Mouse (Mus musculus) hindbrain, embryonic 10.5 days (tissue): ENCODE data around the gene Scn3b. TPM values are rescaled to one million over a fixed set of nuclear protein-coding genes. Genes with fewer than 3 reads are reported as not detected.

ENCODE experiments used
- DNase-seq: peaks from one replicate; pipeline ENCODE4 v3.0.0-alpha.2; 2017; ENCODE audit warnings: low spot score
- H3K27ac ChIP-seq: fragments of 300-500 bp; sonication (generic); 2 replicates; pipeline ENCODE4 v1.5.1; 2016; ENCODE audit warnings: mild to moderate bottlenecking, moderate library complexity
- H3K27me3 ChIP-seq: fragments of 300-500 bp; sonication (generic); 2 replicates; pipeline ENCODE4 v1.6.1; 2016; ENCODE audit warnings: mild to moderate bottlenecking; ENCODE audit not compliant: poor library complexity, insufficient read depth, severe bottlenecking
- H3K36me3 ChIP-seq: fragments of 300-500 bp; sonication (generic); 2 replicates; pipeline ENCODE4 v1.6.1; 2016; ENCODE audit warnings: mild to moderate bottlenecking, moderate library complexity
- H3K4me1 ChIP-seq: fragments of 300-500 bp; sonication (generic); replicated peaks from 2 replicates; pipeline ENCODE4 v1.6.1; 2016; ENCODE audit warnings: mild to moderate bottlenecking
- H3K4me3 ChIP-seq: fragments of 300-500 bp; sonication (generic); 2 replicates; pipeline ENCODE4 v1.5.1; 2016; ENCODE audit warnings: mild to moderate bottlenecking, moderate library complexity
- H3K9me3 ChIP-seq: fragments of 300-500 bp; sonication (generic); 2 replicates; pipeline ENCODE4 v1.6.1; 2016; ENCODE audit warnings: mild to moderate bottlenecking, moderate library complexity
- WGBS: fragments of 180-500 bp; shearing (Covaris S2); methylation state at CpG from one replicate; pipeline ENCODE4 v1.1.7; 2016; 5-methylcytosine and 5-hydroxymethylcytosine counted together
- polyA plus RNA-seq: library from polyadenylated mRNA; unstranded; fragments of >200 nt; fragmentation: Nextera tagmentation; extraction: Ambion mirVana; gene quantifications from 2 replicates; pipeline ENCODE4 v1.2.1, GENCODE M21; 2016

Scn3b gene
- polyA plus RNA-seq, 1 experiment from 2014 or later: 12.8 TPM

DNA sequence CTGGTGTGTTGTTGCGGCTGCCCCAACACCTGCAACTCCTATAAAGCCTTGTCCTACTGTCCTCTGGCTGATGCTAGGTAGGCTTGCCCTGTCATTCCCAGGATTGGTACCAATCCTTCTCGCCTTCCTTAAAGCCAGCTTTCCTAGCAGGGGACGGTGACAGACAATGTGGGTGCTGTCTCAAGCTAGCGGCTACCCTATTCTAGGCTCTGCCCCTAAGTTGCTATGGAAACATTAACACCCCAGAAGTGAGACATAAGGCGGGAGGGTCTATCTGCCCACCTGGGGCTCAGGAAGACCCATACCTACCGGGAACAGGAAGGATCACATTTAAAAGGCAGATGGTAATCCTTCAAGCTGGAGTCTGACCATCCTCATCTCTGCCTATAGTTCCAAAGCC lies 54.8 kb downstream of the Scn3b start:
- H3K27ac ChIP-seq: no peak overlapping the region
- no peaks in the 10 kb centered on the region for H3K9me3 ChIP-seq
- no peaks in the 10 kb centered on the region for H3K36me3 ChIP-seq
- DNase-seq: no peak
- no peak overlapping the region for H3K4me3 ChIP-seq
- peaks cover 33% of the 10 kb centered on the region for H3K4me1 ChIP-seq
- WGBS: 77% methylated on average over 6 of the region's 6 CpGs
- H3K27me3 ChIP-seq: no peaks in the 10 kb centered on the region

DNA sequence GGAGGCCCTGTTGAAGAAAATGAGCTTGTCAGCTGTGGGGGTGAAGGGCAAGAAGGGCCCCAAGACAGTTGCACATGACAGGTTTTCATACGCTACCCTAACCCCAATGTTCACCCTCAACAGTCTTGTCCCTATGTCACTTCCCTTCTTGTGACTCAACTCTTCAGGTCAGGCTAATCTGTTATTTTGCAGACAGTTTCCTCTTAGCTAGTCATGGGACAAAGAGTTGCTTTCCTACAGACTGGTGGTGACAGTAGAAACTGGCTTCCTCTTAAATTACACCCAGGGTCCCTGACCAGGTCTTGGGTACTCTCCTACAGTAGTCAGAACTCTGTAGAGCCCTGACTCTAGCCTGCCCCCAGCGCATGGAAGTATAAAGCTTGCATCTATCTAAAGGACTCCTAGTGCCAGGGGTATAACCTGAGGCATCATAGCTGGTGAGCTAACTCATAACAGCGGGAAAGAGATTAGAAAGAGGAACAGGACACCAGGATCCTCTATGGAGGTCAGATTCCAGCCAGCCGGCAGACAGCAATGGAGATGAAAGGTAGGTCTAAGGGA lies 55.3 kb downstream of the Scn3b start:
- Histone ChIP-seq H3K27me3 (no peaks in the 10 kb centered on the region), H3K27ac (no peak overlapping the region), H3K4me3 (no peak overlapping the region), H3K36me3 (no peaks in the 10 kb centered on the region), H3K9me3 (no peaks in the 10 kb centered on the region), H3K4me1 (peaks cover 33% of the 10 kb centered on the region)
- WGBS: 89% methylated on average over 4 of the region's 4 CpGs
- DNase-seq: no peak

DNA sequence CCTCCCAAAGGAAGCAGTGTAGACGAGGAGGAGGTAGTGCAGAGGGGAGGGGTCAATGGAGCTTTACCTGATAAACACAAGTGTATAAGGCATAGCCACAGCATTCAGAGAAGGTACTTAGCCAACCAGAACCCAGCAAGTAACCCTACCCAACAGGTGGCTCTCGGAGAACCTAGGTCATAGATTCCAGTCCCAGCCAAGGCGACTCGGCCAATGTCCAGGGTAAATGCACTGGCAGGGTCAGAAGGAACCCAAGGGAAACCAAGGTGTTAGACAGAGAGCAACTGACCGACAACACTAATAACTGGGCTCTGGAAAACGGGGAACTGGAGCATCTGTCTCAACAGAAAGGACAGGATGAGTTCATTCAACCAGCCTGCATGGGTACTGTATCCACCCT lies 55.8 kb downstream of the Scn3b start:
- peaks cover 32% of the 10 kb centered on the region for H3K4me1 ChIP-seq
- no peak overlapping the region for H3K27ac ChIP-seq
- H3K4me3 ChIP-seq: no peak overlapping the region
- 91% methylated on average over 6 of the region's 6 CpGs for WGBS
- no peaks in the 10 kb centered on the region for H3K36me3 ChIP-seq
- H3K9me3 ChIP-seq: no peaks in the 10 kb centered on the region
- H3K27me3 ChIP-seq: no peaks in the 10 kb centered on the region
- no peak for DNase-seq

DNA sequence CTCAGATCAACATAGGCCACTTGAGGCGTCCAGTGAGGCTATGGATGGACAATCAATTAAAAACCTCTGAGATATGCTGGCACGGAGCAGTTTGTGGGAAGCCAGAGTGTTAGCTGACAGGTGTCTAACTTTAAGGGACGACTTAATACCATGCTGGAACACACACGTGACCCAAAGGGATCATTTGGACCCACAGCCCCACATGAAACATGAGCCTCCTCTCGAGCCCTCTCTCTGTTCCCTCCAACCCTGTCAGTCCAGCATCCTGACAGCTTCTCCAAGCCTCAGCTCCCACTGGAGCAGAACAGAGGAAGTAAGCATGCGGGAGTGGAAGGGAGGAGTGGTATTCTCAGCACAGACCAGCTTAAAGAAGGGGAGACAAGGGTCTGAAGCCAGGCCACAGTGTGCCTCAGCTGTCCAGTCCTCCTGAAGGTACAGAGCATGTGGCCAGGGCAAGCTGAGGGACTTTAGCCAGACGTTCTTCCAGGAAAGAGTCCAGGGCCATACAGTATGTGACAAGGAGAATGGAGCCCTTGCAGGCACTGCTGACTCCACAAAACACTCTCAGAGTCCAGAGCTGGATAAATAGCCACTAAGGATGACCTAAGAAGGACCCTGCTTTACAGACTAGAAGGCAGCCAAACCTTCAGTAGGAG lies 57.4 kb downstream of the Scn3b start:
- DNase-seq: no peak
- Histone ChIP-seq H3K27me3 (no peaks in the 10 kb centered on the region), H3K4me3 (no peak overlapping the region), H3K36me3 (no peaks in the 10 kb centered on the region), H3K27ac (0 out of 2 replicates have a peak overlapping the region, but pooled peaks have one; percentile 6), H3K4me1 (peaks cover 21% of the 10 kb centered on the region), H3K9me3 (no peaks in the 10 kb centered on the region)
- WGBS: 69% methylated on average over 7 of the region's 7 CpGs

DNA sequence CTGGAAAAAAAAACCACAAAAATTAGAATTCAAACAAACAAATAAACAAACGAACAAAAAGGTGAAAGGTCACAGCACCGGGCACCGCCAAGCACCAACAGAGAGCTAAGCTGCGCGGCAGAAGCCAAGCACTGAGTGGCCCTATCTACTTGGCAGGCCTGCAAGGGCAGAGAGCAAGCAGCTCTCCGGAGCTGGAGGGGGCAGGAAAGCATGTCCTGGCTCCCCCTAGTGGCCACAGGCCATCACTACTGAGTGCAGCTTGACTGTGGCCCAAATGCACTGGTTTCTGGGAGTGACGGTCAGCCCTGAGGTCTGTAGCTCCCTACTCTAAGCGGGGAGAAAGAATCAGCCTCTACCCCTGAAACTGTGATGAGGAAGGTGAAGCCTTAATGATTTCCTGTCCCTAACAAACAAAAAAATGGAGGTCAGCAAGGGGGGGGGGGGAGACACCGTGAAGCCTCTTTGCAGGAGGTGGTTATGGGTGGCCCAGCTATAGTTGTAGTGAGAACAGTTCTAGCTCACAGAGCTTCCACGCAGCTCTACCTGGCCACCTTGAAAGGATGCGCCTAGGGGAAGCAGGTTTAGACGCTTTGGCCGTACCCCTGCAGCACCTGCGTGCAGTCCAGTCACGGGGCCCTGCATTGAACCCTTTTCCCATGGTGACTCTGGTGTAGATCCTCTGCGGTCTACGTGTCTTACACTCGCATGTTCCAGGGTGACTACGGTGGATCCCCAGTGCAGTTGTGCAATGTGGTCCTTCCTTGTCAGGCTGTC lies 61.8 kb downstream of the Scn3b start:
- Histone ChIP-seq H3K36me3 (no peaks in the 10 kb centered on the region), H3K27ac (no peak overlapping the region), H3K27me3 (no peaks in the 10 kb centered on the region), H3K4me3 (no peak overlapping the region), H3K9me3 (no peaks in the 10 kb centered on the region), H3K4me1 (peaks cover 12% of the 10 kb centered on the region)
- DNase-seq: peak; percentile 86
- WGBS: 57% methylated on average over 19 of the region's 19 CpGs

DNA sequence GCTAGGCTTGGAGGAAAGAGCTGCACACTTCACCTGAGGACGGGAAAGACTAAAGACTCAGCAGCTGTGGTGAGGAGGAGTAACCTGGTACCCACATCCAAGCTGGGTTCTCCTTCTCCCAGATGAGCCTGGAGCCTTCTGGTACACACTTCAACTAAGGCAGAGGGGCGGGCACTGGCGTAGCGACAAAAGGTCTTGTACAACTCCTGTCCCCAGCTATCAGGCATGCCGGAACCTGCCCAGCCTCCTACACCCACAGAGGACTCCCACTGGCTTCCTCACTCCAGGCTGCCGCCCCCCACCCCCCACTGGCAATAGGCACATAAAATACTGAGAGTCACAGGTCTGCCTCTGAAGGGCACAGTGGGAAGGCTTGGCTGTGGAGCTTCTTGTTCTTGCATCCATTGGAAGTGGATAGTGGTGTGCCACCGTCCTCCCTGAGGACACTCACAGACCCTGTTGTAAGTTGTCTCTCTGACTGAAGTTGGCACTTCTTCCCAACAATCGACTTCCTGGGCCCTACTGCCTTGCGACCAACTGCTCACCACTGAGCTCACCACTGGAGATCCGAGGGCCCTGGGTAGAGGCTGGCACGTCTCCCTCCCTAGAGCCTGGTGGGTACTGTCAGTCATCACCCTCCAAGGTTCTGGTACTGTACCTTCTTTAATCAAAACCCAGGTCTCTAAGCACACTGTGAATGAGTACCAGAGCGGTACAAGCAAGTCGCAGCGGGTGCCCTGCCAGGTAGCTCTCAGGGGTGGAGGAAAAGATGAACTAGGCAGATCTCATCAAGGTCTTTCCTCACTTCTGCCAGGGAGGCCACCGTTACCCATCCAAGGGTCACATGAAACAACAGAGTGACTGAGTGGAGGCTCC lies 62.6 kb downstream of the Scn3b start:
- 87% methylated on average over 15 of the region's 15 CpGs for WGBS
- Histone ChIP-seq H3K4me1 (0 out of 2 replicates have a peak, but pooled peaks cover 4% of the 10 kb centered on the region), H3K4me3 (no peak overlapping the region), H3K27ac (no peak overlapping the region), H3K27me3 (no peaks in the 10 kb centered on the region), H3K9me3 (no peaks in the 10 kb centered on the region), H3K36me3 (no peaks in the 10 kb centered on the region)
- DNase-seq: no peak

DNA sequence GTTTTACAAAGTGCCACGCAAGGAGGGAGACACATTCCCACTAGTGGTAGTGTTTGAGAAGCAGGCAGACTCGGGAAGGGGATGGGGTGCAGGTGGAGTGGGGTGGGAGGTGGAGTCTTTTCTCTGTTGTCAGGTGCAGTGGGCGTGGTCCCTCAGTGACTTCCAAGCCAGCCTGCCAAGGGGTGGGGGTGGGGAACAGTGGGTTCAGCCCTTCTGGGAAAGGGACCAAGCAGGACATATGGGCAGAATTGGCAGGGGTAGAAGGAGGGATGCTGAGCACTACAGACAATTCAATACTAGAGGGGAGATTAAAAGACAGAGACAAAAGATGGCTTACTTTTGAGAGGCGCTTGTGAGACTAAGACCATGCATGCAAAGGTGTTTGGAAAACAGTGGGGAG lies 63.3 kb downstream of the Scn3b start:
- H3K27ac ChIP-seq: no peak overlapping the region
- 0 out of 2 replicates have a peak, but pooled peaks cover 3% of the 10 kb centered on the region for H3K4me1 ChIP-seq
- 85% methylated on average over 4 of the region's 4 CpGs for WGBS
- H3K4me3 ChIP-seq: no peak overlapping the region
- H3K36me3 ChIP-seq: no peaks in the 10 kb centered on the region
- no peaks in the 10 kb centered on the region for H3K9me3 ChIP-seq
- H3K27me3 ChIP-seq: no peaks in the 10 kb centered on the region
- no peak for DNase-seq

DNA sequence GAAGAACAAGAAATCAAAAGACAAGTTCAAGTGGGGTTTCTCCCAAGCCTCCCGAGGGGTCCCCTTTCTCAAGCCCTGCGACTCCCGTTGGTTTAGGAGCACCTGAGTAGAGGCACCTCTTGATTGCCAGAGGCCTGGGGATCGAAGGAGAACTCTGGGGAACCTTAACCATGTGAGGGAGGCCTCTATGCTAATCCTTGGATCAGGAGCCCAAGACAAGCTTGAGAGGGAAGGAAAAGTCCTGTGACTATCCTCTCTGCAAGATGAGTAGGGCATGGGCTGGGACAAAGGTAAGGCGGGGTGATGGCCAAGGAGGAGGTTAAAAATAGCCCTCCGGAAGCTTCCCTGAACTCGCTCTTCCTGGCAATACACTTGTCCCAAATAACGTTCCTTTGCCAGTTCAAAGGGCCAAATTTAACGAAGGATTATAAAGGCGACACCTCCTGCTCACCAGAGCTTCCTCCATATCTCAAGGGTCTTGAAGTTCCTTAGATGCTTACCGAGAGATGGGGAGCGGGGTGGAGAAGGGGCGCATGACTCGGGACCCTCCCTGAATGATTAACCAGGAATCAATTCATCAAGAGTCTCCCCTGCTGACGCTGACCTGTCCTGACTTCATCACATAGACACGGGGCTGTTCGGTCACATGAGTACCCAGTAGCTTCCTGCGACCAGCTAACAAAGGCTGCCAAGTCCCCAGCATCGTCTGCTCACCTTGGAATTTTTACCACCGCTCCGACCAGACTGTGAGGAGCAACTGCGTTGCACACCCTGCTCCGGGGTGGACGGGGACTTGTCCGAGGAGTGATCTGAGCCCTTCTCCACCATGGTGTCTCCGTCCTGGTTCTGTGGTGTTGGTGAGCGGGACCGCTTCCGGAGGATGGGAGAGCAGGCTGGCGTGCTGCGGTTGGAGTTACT lies 64.0 kb downstream of the Scn3b start:
- Histone ChIP-seq H3K36me3 (no peaks in the 10 kb centered on the region), H3K27ac (no peak overlapping the region), H3K4me1 (0 out of 2 replicates have a peak, but pooled peaks cover 3% of the 10 kb centered on the region), H3K4me3 (no peak overlapping the region), H3K9me3 (no peaks in the 10 kb centered on the region), H3K27me3 (no peaks in the 10 kb centered on the region)
- DNase-seq: no peak
- 87% methylated on average over 31 of the region's 31 CpGs for WGBS

DNA sequence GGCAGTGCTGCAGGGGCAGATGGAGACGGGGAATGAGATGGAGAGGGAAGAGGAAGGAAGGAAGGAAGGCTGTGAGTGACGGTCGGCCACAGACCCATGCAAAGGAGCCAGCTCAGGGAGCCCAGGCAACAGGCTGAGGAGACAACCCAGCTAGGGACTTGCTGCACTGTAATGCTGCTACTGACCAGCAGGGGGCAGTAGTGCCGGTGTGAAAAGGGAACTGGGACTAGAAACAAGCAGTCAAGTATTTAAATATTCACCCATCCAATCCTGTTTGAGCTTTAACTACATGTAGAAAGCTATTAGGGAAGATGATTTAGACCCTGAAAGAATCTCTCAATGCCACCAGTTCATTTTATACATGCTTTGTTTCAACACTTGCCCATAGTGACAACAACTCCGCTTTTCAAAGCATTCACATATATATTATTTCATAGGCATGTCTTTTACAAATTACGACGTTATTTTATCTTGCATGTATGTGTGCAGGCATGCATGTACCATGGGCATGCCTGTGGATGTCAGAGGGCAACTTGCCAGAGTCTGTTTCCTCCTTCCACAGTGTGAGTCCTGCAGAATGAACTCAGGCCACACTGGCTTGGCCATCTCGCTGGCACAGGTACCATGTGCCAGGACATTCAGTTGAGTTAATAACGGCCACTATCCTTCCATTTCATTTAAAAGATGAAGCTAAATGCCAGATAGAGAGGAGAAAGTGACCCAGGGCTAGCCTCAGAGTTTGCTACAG lies 64.8 kb downstream of the Scn3b start:
- Histone ChIP-seq H3K27ac (no peak overlapping the region), H3K4me3 (no peak overlapping the region), H3K4me1 (0 out of 2 replicates have a peak, but pooled peaks cover 3% of the 10 kb centered on the region), H3K36me3 (no peaks in the 10 kb centered on the region), H3K27me3 (no peaks in the 10 kb centered on the region), H3K9me3 (no peaks in the 10 kb centered on the region)
- 63% methylated on average over 9 of the region's 9 CpGs for WGBS
- DNase-seq: peak; percentile 81

DNA sequence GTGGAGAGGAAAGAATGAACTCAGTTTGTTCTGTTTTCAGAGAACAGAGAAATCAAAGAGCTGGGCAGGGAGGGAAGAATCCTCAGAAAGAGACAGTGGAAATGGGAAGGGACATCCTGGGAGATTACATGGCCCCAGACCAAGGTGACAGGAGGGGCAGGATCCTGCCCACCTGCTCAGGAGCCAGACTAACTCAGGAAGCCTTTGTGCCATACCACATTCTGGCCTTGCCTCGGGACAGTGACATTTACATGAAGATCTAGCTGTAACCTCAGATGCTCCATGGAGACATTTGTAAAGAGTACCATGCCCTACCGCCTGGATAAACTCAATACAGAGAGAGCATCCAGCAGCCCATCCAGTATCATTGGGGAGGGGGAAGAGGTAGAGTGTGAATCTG lies 65.6 kb downstream of the Scn3b start:
- WGBS: 81% methylated on average over 2 of the region's 2 CpGs

DNA sequence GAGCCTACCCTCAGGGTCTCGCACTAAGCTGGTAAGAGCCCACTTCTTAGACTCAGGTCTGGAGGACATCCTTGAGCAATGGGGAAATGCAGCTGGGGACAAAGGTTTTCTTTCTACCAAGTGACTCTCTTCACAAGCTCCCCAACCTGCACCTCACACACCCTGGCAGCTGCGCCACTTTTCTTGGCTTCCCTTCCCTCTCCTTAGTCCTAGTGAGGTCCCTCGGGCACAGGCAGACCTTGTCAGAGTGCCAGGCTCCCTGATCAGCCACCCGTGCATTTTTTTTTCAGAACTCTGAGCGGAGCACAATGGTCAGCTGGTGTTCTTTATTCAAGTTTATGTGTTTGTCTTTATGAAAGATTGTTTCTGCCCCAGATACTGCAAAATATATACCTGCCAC lies 67.7 kb downstream of the Scn3b start:
- H3K4me1 ChIP-seq: 0 out of 2 replicates have a peak, but pooled peaks cover 7% of the 10 kb centered on the region
- H3K36me3 ChIP-seq: no peaks in the 10 kb centered on the region
- no peak overlapping the region for H3K27ac ChIP-seq
- no peak for DNase-seq
- H3K4me3 ChIP-seq: no peak overlapping the region
- no peaks in the 10 kb centered on the region for H3K27me3 ChIP-seq
- 75% methylated on average over 5 of the region's 5 CpGs for WGBS
- no peaks in the 10 kb centered on the region for H3K9me3 ChIP-seq

More for the DNA sequence above, 65.6 kb downstream of the Scn3b start:
- no peaks in the 10 kb centered on the region for H3K9me3 ChIP-seq
- H3K27me3 ChIP-seq: no peaks in the 10 kb centered on the region
- H3K36me3 ChIP-seq: no peaks in the 10 kb centered on the region
- DNase-seq: no peak
- H3K4me3 ChIP-seq: no peak overlapping the region
- 0 out of 2 replicates have a peak, but pooled peaks cover 4% of the 10 kb centered on the region for H3K4me1 ChIP-seq
- H3K27ac ChIP-seq: no peak overlapping the region
